ENCODE assay signal across 8 mouse cellular contexts in genomic region chr15:81465016-81465660, GRCm38 (mm10). TPM values are rescaled to one million over a fixed set of nuclear protein-coding genes. Genes with fewer than 3 reads are reported as not detected.
DNase-seq lines count a peak whose midpoint lies in the region; ATAC-seq and TF ChIP-seq lines count a peak whose summit lies in the region.

No protein-coding gene starts in this region.

- peak overlapping the region; percentile 78 for H3K4me3 ChIP-seq in layer of hippocampus, adult 2 months
- peak overlapping the region; percentile 71 for H3K4me3 ChIP-seq in bone marrow macrophage, adult 2 months (ENCODE audit: insufficient read depth, low read length)
- peak overlapping the region; percentile 47 for H3K4me3 ChIP-seq in hindbrain, embryonic 14.5 days (replicated peaks; ENCODE audit: low read length)
- H3K4me3 ChIP-seq in midbrain, embryonic 16.5 days (ENCODE audit: low read depth, low read length) = peak overlapping the region; percentile 66

- peaks cover 12% of the 10 kb centered on the region for H3K4me1 ChIP-seq in bone marrow macrophage, adult 2 months (ENCODE audit: control insufficient read depth, insufficient read depth, low read length)
- H3K4me1 ChIP-seq in hindbrain, embryonic 14.5 days (replicated peaks; ENCODE audit: control insufficient read depth, insufficient read depth, low read length) = peaks cover 19% of the 10 kb centered on the region
- peaks cover 15% of the 10 kb centered on the region for H3K4me1 ChIP-seq in midbrain, embryonic 16.5 days (ENCODE audit: control insufficient read depth, insufficient read depth, low read length)

- no peaks in the 10 kb centered on the region for H3K27me3 ChIP-seq in hindbrain, embryonic 14.5 days (ENCODE audit: control insufficient read depth, insufficient read depth, low read length)
- no peaks in the 10 kb centered on the region for H3K27me3 ChIP-seq in midbrain, embryonic 16.5 days (ENCODE audit: control insufficient read depth, insufficient read depth, low read depth, low read length)

- peak overlapping the region; percentile 68 for H3K9ac ChIP-seq in hindbrain, embryonic 14.5 days
- H3K9ac ChIP-seq in midbrain, embryonic 16.5 days (ENCODE audit: low read depth, low read length) = peak overlapping the region; percentile 84

- ATAC-seq in hindbrain, embryonic 14.5 days (ENCODE audit: low FRiP score) = no peak
- ATAC-seq in midbrain, embryonic 16.5 days = no peak
- no peak for ATAC-seq in inflammation-experienced regulatory T-cells, adult 6 months

- TF ChIP-seq POLR2A in bone marrow macrophage, adult 2 months (IDR thresholded peaks at IDR 0.05; ENCODE audit: borderline replicate concordance, low read depth, low read length) = no peak

- H3K9me3 ChIP-seq in hindbrain, embryonic 14.5 days (ENCODE audit: control insufficient read depth, low read length) = 0 out of 2 replicates have a peak, but pooled peaks cover 3% of the 10 kb centered on the region
- no peaks in the 10 kb centered on the region for H3K9me3 ChIP-seq in midbrain, embryonic 16.5 days (replicated peaks; ENCODE audit: control insufficient read depth, low read length, poor library complexity, severe bottlenecking)

- DNase-seq in layer of hippocampus, adult 2 months (ENCODE audit: low spot score in 2 of 2) = no peak
- DNase-seq in layer of hippocampus, adult 8-10 months (ENCODE audit: low spot score in 2 of 2) = no peak
- DNase-seq in hindbrain, embryonic 14.5 days (ENCODE audit: low spot score) = no peak
- no peak for DNase-seq in spleen, postnatal 36 days (ENCODE audit: low spot score in 2 of 2)
- DNase-seq in adrenal gland, adult (ENCODE audit: inconsistent age in 2 of 2, low spot score in 1 of 2) = no peak

- peak overlapping the region; percentile 72 for H3K4me2 ChIP-seq in hindbrain, embryonic 14.5 days (replicated peaks)
- peak overlapping the region; percentile 81 for H3K4me2 ChIP-seq in midbrain, embryonic 16.5 days (ENCODE audit: low read length)

- no peak for TF ChIP-seq CTCF in layer of hippocampus, adult 2 months (conservative IDR thresholded peaks at IDR 0.05)
- no peak for TF ChIP-seq CTCF in bone marrow macrophage, adult 2 months (IDR thresholded peaks at IDR 0.05; ENCODE audit: low read depth, low read length)

- H3K27ac ChIP-seq in layer of hippocampus, adult 2 months = peak overlapping the region; percentile 96
- H3K27ac ChIP-seq in bone marrow macrophage, adult 2 months (ENCODE audit: insufficient read depth, low read depth, low read length) = peak overlapping the region; percentile 90
- peak overlapping the region; percentile 85 for H3K27ac ChIP-seq in hindbrain, embryonic 14.5 days
- H3K27ac ChIP-seq in midbrain, embryonic 16.5 days (ENCODE audit: low read length) = peak overlapping the region; percentile 94

- WGBS in hindbrain, embryonic 14.5 days = 78% methylated on average over 12 of the region's 12 CpGs
- 78% methylated on average over 12 of the region's 12 CpGs for WGBS in midbrain, embryonic 16.5 days

- H3K36me3 ChIP-seq in hindbrain, embryonic 14.5 days (replicated peaks; ENCODE audit: control insufficient read depth, insufficient read depth) = peaks cover 11% of the 10 kb centered on the region; the same call in 1 of the 2 replicates
- H3K36me3 ChIP-seq in midbrain, embryonic 16.5 days (ENCODE audit: control insufficient read depth, insufficient read depth, low read length) = 0 out of 2 replicates have a peak, but pooled peaks cover 6% of the 10 kb centered on the region

RNA-seq across cellular contexts. Expression of gene Rbx1, which starts 1.0 kb away (rescaled TPM):
- total RNA-seq in layer of hippocampus, adult 2 months (2021) = 100 to 1,000 TPM; 124 to 137 TPM
- 100 to 1,000 TPM; 129 to 138 (median 132) TPM for total RNA-seq in layer of hippocampus, adult 8-10 months (2022)
- 113 and 142 TPM in 2 replicates for polyA plus RNA-seq in bone marrow macrophage, adult 2 months (2012; ENCODE audit: insufficient read depth, insufficient read length, missing spikeins)
- polyA plus RNA-seq in hindbrain, embryonic 14.5 days (2014; fragmentation: Nextera tagmentation; extraction: Ambion mirVana) = 452 and 483 TPM in 2 replicates
- 396 and 416 TPM in 2 replicates for polyA plus RNA-seq in midbrain, embryonic 16.5 days (2015; fragmentation: Nextera tagmentation; extraction: Ambion mirVana)
- polyA plus RNA-seq in inflammation-experienced regulatory T-cells, adult 6 months (2017; shearing (Covaris generic)) = 100 to 1,000 TPM; 313 to 388 (median 382) TPM

RNA-seq across cellular contexts. Expression of gene Dnajb7, which starts 57.0 kb away (rescaled TPM):
- total RNA-seq in layer of hippocampus, adult 2 months (2021) = not detected
- total RNA-seq in layer of hippocampus, adult 8-10 months (2022) = not detected
- 0.79 TPM in 1 of 2 replicates, not detected in the other for polyA plus RNA-seq in bone marrow macrophage, adult 2 months (2012; ENCODE audit: insufficient read depth, insufficient read length, missing spikeins)
- polyA plus RNA-seq in hindbrain, embryonic 14.5 days (2014; fragmentation: Nextera tagmentation; extraction: Ambion mirVana) = 0.39 and 1.1 TPM in 2 replicates
- polyA plus RNA-seq in midbrain, embryonic 16.5 days (2015; fragmentation: Nextera tagmentation; extraction: Ambion mirVana) = 1.0 and 2.2 TPM in 2 replicates
- polyA plus RNA-seq in inflammation-experienced regulatory T-cells, adult 6 months (2017; shearing (Covaris generic)) = 1 to 10 TPM; 2.1 to 3.2 (median 2.2) TPM
